In the genomic region with DNA sequence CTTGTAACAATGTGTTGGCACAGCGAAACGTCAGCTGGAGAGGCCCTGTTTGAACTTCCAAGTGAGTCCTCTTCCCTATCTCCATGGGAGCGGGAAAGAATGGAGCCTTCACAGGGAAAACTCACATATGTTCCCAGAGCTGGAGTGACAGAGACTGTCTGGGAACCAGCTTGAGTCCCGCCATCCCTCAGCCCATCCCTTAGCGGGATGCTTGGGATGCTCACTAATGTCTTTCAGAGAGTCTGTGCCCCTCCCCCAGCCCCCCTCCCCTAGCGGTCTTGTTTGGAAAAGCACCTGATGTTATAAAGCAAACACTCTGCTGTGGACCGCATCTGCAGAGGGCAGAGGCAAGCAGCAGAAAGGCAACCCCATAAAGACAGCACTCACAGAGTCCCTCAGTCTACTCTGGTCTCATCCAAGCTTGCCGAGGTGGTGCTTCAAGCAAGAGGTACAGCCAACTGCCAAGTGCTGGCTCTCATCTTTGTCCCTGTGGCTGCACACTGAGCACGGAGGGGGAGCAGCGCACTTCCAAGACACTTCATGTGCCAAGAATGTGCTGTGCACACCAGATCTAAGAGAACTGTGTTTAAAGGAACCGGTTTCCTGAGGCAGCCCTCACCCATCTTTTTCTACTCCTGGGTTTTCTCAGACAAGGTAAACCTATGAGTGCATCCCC, we compare ENCODE assay signal across 9 mouse cellular contexts. TPM values are rescaled to one million over a fixed set of nuclear protein-coding genes. Genes with fewer than 3 reads are reported as not detected.
A peak's percentile ranks its signal among the peaks of the same experiment; 100 is the strongest.
DNase-seq lines count a peak whose midpoint lies in the region; ATAC-seq and TF ChIP-seq lines count a peak whose summit lies in the region.
"Had no signal": no experiment of that assay in that cellular context is flagged by ENCODE, and none has a peak within 500 bp of the region (broad histone marks: within the 10 kb centered on the region; RNA-seq: fewer than 3 reads in every experiment).

No protein-coding gene starts in this region.

- 0 out of 2 replicates have a peak, but pooled peaks cover 9% of the 10 kb centered on the region for H3K27me3 ChIP-seq in intestine, postnatal 0 days (replicated peaks; ENCODE audit: control insufficient read depth, insufficient read depth, low read length)
- peaks cover 28% of the 10 kb centered on the region for H3K27me3 ChIP-seq in neural tube, embryonic 13.5 days

- intact Hi-C loops in left cerebral cortex, postnatal 4 days (cut with DNase I) = loop anchor here (5.0 kb wide), 2 partner anchors 73 to 363 kb away; no protein-coding TSS in a partner anchor
- intact Hi-C loops in heart, postnatal 36 days (cut with DNase I) = loop anchor here (5.0 to 10.0 kb wide), 2 partner anchors 173 to 510 kb away; no protein-coding TSS in a partner anchor

- no peaks in the 10 kb centered on the region for H3K36me3 ChIP-seq in intestine, postnatal 0 days (ENCODE audit: control insufficient read depth, insufficient read depth)
- H3K36me3 ChIP-seq in neural tube, embryonic 13.5 days = no peaks in the 10 kb centered on the region

- no peak overlapping the region for H3K9ac ChIP-seq in intestine, postnatal 0 days (ENCODE audit: low read depth, low read length)
- H3K9ac ChIP-seq in neural tube, embryonic 13.5 days = no peak overlapping the region

- no peak overlapping the region for H3K27ac ChIP-seq in intestine, postnatal 0 days (ENCODE audit: low read depth, low read length)
- H3K27ac ChIP-seq in neural tube, embryonic 13.5 days (replicated peaks) = no peak overlapping the region

- H3K4me3 ChIP-seq in intestine, postnatal 0 days (ENCODE audit: low read depth, low read length) = no peak overlapping the region
- no peak overlapping the region for H3K4me3 ChIP-seq in neural tube, embryonic 13.5 days

- 0 out of 2 replicates have a peak, but pooled peaks cover 2% of the 10 kb centered on the region for H3K4me1 ChIP-seq in intestine, postnatal 0 days (replicated peaks; ENCODE audit: control insufficient read depth, insufficient read depth, low read length)
- peaks cover 53% of the 10 kb centered on the region for H3K4me1 ChIP-seq in neural tube, embryonic 13.5 days (replicated peaks)

- no peak overlapping the region for H3K4me2 ChIP-seq in intestine, postnatal 0 days (replicated peaks; ENCODE audit: low read depth)
- H3K4me2 ChIP-seq in neural tube, embryonic 13.5 days = peak overlapping the region; percentile 99

- no peak for ATAC-seq in intestine, postnatal 0 days
- ATAC-seq in neural tube, embryonic 13.5 days (ENCODE audit: low read depth) = no peak

- peak; percentile 66 for DNase-seq in left cerebral cortex, postnatal 4 days
- no peak for DNase-seq in left cerebral cortex, adult 9 months (ENCODE audit: low spot score in 2 of 2)
- DNase-seq in embryo, embryonic 9.5 days (ENCODE audit: extremely low spot score) = peak; percentile 39
- DNase-seq in heart, postnatal 36 days = no peak
- no peak for DNase-seq in urinary bladder, adult 2 months (ENCODE audit: low spot score)
- DNase-seq in right cerebral cortex, adult 2 months (ENCODE audit: low spot score in 2 of 2) = no peak
- DNase-seq: heart, postnatal 4 days had no signal

- TF ChIP-seq CTCF in intestine, postnatal 0 days (IDR thresholded peaks at IDR 0.05; ENCODE audit: low read depth) = peak; percentile 42

- no peaks in the 10 kb centered on the region for H3K9me3 ChIP-seq in intestine, postnatal 0 days (ENCODE audit: control insufficient read depth)
- no peaks in the 10 kb centered on the region for H3K9me3 ChIP-seq in neural tube, embryonic 13.5 days

- 46% methylated on average over 11 of the region's 11 CpGs for WGBS in intestine, postnatal 0 days
- WGBS in neural tube, embryonic 13.5 days = 44% methylated on average over 11 of the region's 11 CpGs

RNA-seq across cellular contexts. Expression of gene Sorcs2, which starts 3.0 kb away (rescaled TPM):
- total RNA-seq in left cerebral cortex, postnatal 4 days (2021) = 10 to 100 TPM; 33.9 to 35.4 TPM
- polyA plus RNA-seq in intestine, postnatal 0 days (2015; fragmentation: Nextera tagmentation; extraction: Ambion mirVana) = 3.5 and 3.7 TPM in 2 replicates
- 10.8 and 11.4 TPM in 2 replicates for polyA plus RNA-seq in neural tube, embryonic 13.5 days (2015; fragmentation: Nextera tagmentation; extraction: Ambion mirVana)
- 10 to 100 TPM; 10.5 to 11.4 TPM for total RNA-seq in heart, postnatal 36 days (2021)
- polyA plus RNA-seq in urinary bladder, adult 2 months (2012; rRNA removed) = 15.8 and 20.7 TPM in 2 replicates

Comparison
In these comparisons a context has a peak if more than half of its experiments do, and no peak if none do; other contexts are left out.
1. DNase-seq: peak in left cerebral cortex, postnatal 4 days (single experiment) and embryo, embryonic 9.5 days (single experiment); none in left cerebral cortex, adult 9 months (0 of 2), heart, postnatal 36 days (0 of 2), urinary bladder, adult 2 months (single experiment) and right cerebral cortex, adult 2 months (0 of 2).